Mouse (Mus musculus) cerebellum, adult 2 months (tissue): ENCODE results near the gene Klhl25.
"Not testable (repeated sequence)": the region's sequence is repeated elsewhere in the genome, so short reads cannot be mapped to it uniquely, and the experiment has no call there.

Source experiments
- CTCF ChIP-seq: fragments of 200-500 bp; IDR thresholded peaks from 2 replicates; pipeline ENCODE4 v1.5.1; 2011; ENCODE audit warnings: low read depth, mild to moderate bottlenecking, control low read depth, low read length, moderate library complexity, borderline replicate concordance; ENCODE audit not compliant: insufficient read depth
- POLR2A ChIP-seq: fragments of 200-500 bp; IDR thresholded peaks from 2 replicates; pipeline ENCODE4 v1.6.1; 2011; ENCODE audit warnings: low read length, control low read depth, borderline replicate concordance; ENCODE audit not compliant: insufficient read depth

DNA sequence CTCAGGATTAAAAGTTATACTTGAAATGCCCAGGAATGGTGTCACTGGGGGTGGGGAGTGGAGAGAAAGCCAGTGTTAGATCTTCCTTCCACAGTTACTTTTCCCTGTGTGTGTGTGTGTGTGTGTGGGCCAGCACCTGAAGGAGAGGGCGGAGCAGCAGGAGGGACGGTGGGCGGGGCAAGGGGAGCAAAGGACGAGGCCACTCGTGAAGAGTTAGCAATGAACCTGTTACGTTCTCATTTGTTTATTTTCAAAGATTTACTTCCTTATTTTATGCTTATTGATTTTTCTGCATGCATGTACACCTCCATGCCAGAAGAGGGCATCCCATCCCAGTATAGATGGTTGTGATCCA is 14.3 kb downstream of the Klhl25 start:
- TF ChIP-seq POLR2A, CTCF: not testable (repeated sequence)
